Mouse (Mus musculus): Measurements from ENCODE around the gene Slc6a8.

DNA sequence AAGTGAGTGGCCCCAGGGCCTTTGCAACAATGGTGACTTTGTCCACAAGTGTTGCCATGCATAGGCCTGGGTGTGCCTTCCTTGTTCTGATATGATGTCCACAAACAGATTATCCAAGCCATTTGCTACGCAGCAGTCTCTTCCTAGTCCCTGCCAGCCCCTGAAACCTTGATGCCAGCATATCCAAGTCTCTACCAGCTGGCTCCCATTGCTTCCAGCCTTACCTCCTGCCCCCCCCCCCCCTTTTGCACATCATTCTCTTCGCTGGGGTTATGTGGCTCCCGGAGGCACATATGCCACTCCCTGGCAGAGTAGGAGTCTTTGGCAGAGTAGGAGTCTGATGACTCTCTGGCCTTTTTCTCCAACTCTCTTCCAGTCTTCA is 12.7 kb upstream of the Slc6a8 start:
- TF ChIP-seq CTCF (conservative IDR thresholded peaks at IDR 0.05; ENCODE audit: low read length) (no peak), NANOG (IDR thresholded peaks at IDR 0.05; ENCODE audit: borderline replicate concordance, low read length) (no peak)
